Mouse (Mus musculus) cortical plate, adult 2 months (tissue): ENCODE data around the gene Pou2f2.

Experiments used
- CTCF ChIP-seq: fragments of 200-500 bp; IDR thresholded peaks from 2 replicates; pipeline ENCODE4 v1.5.1; 2011; ENCODE audit warnings: mild to moderate bottlenecking, control low read depth, low read length; ENCODE audit not compliant: insufficient read depth; ENCODE audit errors: extremely low read depth
- POLR2A ChIP-seq: fragments of 200-500 bp; IDR thresholded peaks from 2 replicates; pipeline ENCODE4 v1.6.1; 2011; ENCODE audit warnings: mild to moderate bottlenecking, low read length, control low read depth; ENCODE audit not compliant: insufficient read depth; ENCODE audit errors: extremely low read depth

- TF ChIP-seq CTCF (no peak), POLR2A (no peak)
Observed at GRCm38 (mm10) chr7:25166106-25166505, 13.4 kb downstream of the Pou2f2 start.
